Mouse (Mus musculus): ENCODE results near the gene Exoc6b. TPM values are rescaled to one million over a fixed set of nuclear protein-coding genes. Genes with fewer than 3 reads are reported as not detected.
A peak's percentile ranks its signal among the peaks of the same experiment; 100 is the strongest.

Exoc6b gene
- polyA plus RNA-seq, 1 experiment from 2014 or later, result 32.5 TPM

DNA sequence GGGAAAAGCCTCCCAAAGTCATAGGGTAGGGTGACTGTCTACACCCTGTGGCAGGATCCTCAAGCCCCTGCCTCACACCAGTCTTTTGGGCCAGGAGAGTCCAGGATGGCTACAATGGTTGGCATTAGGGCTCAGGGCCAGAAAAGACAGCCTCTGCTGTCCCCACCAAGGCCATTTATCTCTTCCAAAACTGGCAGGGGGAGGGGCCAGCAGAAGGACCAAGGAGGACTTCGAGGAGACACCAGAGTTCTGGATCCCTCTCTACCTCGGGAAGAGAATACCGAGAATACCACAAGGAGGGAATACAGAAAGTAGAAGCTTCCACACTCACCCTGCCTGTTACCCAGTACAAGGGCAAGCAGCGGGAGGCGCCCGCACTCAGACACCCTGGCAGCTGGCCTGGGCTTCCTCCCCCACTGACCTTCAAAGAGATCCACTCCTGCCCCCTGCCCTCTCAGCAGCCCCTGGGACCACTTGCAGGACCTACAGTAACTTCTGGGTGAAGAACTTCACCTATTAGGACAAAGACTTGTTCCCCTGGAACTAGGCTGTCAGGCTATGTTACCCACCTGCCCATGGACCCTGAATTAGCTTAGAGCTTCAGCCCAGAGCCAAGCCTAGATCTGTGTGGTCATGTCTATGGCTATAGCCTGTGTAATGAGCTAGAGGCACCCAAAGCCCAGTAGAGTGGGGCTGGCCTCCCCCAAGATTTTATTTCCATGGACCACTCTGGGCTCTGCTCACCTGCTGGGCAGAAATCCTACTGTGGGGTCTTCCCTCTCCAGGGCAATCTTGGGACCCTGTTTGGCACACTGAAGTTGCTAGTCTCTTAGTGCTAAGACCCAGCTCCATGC, 488.1 kb downstream of the Exoc6b start:
- Histone ChIP-seq H3K4me1 (ENCODE audit: control insufficient read depth, insufficient read depth, low read length) (peaks cover 36% of the 10 kb centered on the region), H3K9me3 (ENCODE audit: control insufficient read depth, low read length) (no peaks in the 10 kb centered on the region), H3K9ac (ENCODE audit: low read depth, low read length) (no peak overlapping the region; the same call in 1 of the 2 replicates), H3K27me3 (ENCODE audit: control insufficient read depth, insufficient read depth, low read length) (peaks cover 93% of the 10 kb centered on the region), H3K36me3 (ENCODE audit: control insufficient read depth, insufficient read depth, low read length) (no peaks in the 10 kb centered on the region), H3K27ac (ENCODE audit: low read depth, low read length) (no peak overlapping the region), H3K4me2 (replicated peaks; ENCODE audit: low read depth, low read length) (no peak overlapping the region), H3K4me3 (ENCODE audit: low read length) (no peak overlapping the region)
- WGBS, result 54% methylated on average over 6 of the region's 6 CpGs
- no peak for ATAC-seq (ENCODE audit: low FRiP score, low TSS enrichment)

DNA sequence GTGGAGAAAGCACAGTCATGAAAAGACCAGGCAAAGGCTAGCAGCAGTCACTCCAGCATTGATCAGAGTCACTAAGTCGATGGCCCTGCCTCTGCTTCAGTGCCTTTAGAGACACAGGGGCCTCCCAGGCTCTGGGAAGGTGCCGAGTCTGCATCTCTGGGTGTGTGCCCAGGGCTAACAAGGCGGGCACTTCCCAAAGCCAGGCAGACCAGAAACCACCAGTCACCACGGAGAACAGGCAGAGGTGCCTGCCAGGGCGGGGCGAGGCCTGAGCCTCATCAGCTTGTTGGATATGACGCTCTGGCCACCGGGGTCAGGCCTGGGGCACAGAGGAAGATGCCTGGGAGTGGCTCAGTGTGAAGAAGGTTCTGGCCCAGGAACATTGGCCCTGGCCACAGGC, 489.8 kb downstream of the Exoc6b start:
- ATAC-seq (ENCODE audit: low FRiP score, low TSS enrichment), result no peak
- no peak overlapping the region for H3K27ac ChIP-seq (ENCODE audit: low read depth, low read length)
- peaks cover 87% of the 10 kb centered on the region for H3K27me3 ChIP-seq (ENCODE audit: control insufficient read depth, insufficient read depth, low read length)
- no peak overlapping the region for H3K4me2 ChIP-seq (replicated peaks; ENCODE audit: low read depth, low read length)
- no peaks in the 10 kb centered on the region for H3K9me3 ChIP-seq (ENCODE audit: control insufficient read depth, low read length)
- H3K4me1 ChIP-seq (ENCODE audit: control insufficient read depth, insufficient read depth, low read length), result peaks cover 20% of the 10 kb centered on the region; the same call in 1 of the 2 replicates
- H3K36me3 ChIP-seq (ENCODE audit: control insufficient read depth, insufficient read depth, low read length), result no peaks in the 10 kb centered on the region
- H3K4me3 ChIP-seq (ENCODE audit: low read length), result no peak overlapping the region
- 70% methylated on average over 8 of the region's 8 CpGs for WGBS
- no peak overlapping the region for H3K9ac ChIP-seq (ENCODE audit: low read depth, low read length)

DNA sequence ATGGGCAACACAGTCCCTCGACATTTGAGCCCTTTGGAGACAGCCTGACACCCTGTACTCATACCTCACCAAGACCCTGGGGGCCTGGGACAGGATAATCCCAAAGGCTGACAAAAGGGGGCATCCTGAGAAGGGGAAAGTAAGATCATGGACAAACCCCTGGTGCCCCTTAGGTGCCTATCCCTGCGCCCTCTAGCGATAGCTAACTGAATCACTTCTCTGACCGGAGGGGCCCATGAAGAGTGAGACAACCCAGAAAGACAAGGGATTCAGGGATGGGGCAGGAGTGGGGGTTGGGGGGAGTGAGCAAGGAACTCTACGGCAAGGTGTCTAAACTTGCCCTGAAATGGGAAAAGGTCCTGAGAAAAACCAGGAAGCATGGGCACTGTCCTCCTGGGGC, 490.4 kb downstream of the Exoc6b start:
- Histone ChIP-seq H3K27me3 (ENCODE audit: control insufficient read depth, insufficient read depth, low read length) (peaks cover 87% of the 10 kb centered on the region), H3K9ac (ENCODE audit: low read depth, low read length) (no peak overlapping the region), H3K4me2 (replicated peaks; ENCODE audit: low read depth, low read length) (no peak overlapping the region), H3K9me3 (ENCODE audit: control insufficient read depth, low read length) (no peaks in the 10 kb centered on the region), H3K27ac (ENCODE audit: low read depth, low read length) (no peak overlapping the region), H3K4me3 (ENCODE audit: low read length) (no peak overlapping the region), H3K36me3 (ENCODE audit: control insufficient read depth, insufficient read depth, low read length) (no peaks in the 10 kb centered on the region), H3K4me1 (ENCODE audit: control insufficient read depth, insufficient read depth, low read length) (peaks cover 16% of the 10 kb centered on the region; the same call in 1 of the 2 replicates)
- 16% methylated on average over 5 of the region's 5 CpGs for WGBS
- ATAC-seq (ENCODE audit: low FRiP score, low TSS enrichment), result no peak

DNA sequence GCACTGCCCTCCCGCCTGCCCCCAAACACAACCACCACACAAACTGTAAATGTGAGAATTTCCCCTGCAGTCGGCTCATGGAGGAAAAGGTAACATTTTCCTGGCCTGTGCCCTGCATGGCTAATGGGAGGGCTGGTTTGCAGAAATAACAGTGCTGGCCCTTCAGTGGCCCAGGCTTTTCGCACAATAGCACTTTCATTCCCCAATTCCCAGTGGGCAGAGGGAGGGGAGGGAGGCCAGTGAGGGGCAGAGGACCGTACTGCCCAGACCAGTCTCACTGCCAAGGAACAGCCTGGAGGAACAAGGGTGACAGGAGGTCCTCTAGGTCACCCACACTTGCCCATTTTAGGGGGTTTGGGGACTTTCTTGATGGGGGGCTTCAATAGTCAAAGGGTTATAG, 491.4 kb downstream of the Exoc6b start:
- Histone ChIP-seq H3K9me3 (ENCODE audit: control insufficient read depth, low read length) (no peaks in the 10 kb centered on the region), H3K4me3 (ENCODE audit: low read length) (no peak overlapping the region), H3K4me2 (replicated peaks; ENCODE audit: low read depth, low read length) (no peak overlapping the region), H3K27ac (ENCODE audit: low read depth, low read length) (no peak overlapping the region), H3K36me3 (ENCODE audit: control insufficient read depth, insufficient read depth, low read length) (no peaks in the 10 kb centered on the region), H3K27me3 (ENCODE audit: control insufficient read depth, insufficient read depth, low read length) (peaks cover 84% of the 10 kb centered on the region), H3K9ac (ENCODE audit: low read depth, low read length) (no peak overlapping the region), H3K4me1 (ENCODE audit: control insufficient read depth, insufficient read depth, low read length) (peaks cover 6% of the 10 kb centered on the region; the same call in 1 of the 2 replicates)
- no peak for ATAC-seq (ENCODE audit: low FRiP score, low TSS enrichment)
- WGBS, result 52% methylated on average over 4 of the region's 4 CpGs

DNA sequence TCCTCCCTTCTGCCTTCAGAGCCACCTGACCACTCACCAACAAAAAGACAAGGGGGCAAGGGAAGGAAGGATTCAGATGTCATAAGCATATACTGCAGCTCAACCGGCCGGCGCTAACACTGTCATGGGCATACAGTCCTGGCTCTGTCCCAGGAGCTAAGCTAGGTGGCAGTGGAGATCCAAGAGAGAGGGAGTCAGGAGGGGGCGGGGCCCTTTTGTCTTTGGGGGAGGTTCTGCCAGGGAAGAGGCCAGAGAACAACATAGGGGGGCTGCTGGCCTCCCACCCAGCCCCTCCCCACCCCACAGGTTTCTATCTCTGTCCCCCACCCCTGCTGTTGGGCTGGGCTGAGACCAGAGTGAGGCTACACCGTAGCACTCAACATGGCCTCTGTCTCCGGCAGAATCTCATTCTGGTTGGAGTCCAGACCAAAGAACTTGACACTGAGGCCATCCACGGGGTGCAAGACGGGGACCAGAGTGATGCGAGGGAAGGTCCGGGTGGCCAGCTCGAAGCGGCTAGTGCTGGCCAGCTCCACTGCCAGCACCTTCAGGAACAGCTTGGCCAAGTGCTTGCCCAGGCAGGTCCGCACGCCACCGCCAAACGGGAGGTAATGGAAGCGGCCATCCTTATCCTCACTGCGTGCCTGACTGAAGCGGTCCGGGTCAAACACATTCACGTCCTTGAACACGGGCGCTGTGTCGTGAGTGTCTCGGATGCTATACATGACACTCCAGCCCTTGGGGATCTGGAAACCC, 495.2 kb downstream of the Exoc6b start:
- 38% methylated on average over 25 of the region's 25 CpGs for WGBS
- H3K9ac ChIP-seq (ENCODE audit: low read depth, low read length), result no peak overlapping the region
- H3K4me1 ChIP-seq (ENCODE audit: control insufficient read depth, insufficient read depth, low read length), result peaks cover 4% of the 10 kb centered on the region; the same call in 1 of the 2 replicates
- no peaks in the 10 kb centered on the region for H3K9me3 ChIP-seq (ENCODE audit: control insufficient read depth, low read length)
- H3K27ac ChIP-seq (ENCODE audit: low read depth, low read length), result no peak overlapping the region
- H3K4me2 ChIP-seq (replicated peaks; ENCODE audit: low read depth, low read length), result peak overlapping the region; percentile 26
- no peaks in the 10 kb centered on the region for H3K36me3 ChIP-seq (ENCODE audit: control insufficient read depth, insufficient read depth, low read length)
- H3K27me3 ChIP-seq (ENCODE audit: control insufficient read depth, insufficient read depth, low read length), result peaks cover 56% of the 10 kb centered on the region
- ATAC-seq (ENCODE audit: low FRiP score, low TSS enrichment), result peak; percentile 53
- H3K4me3 ChIP-seq (ENCODE audit: low read length), result peak overlapping the region; percentile 6; the same call in 1 of the 2 replicates

DNA sequence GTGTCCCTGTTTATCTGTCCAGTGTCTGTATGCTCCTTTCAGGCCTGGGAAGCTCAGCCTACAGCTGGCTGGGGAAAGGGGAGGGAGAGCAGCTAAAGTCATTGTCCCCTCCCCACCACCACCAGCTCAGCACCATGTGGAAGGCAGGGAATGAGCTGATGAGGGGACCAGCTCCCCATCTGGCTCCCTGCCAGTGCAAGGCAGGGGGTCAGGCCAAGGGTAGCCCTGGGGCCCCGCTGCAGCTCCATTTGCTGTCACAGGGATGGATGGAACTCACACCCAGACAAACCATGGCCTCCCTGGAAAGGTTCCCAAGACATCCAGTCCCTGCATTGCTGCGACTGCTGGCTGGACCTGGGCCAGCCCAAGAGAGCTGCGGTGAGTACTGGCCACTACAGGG, 499.3 kb downstream of the Exoc6b start:
- Histone ChIP-seq H3K27ac (ENCODE audit: low read depth, low read length) (no peak overlapping the region), H3K9ac (ENCODE audit: low read depth, low read length) (no peak overlapping the region), H3K27me3 (ENCODE audit: control insufficient read depth, insufficient read depth, low read length) (peaks cover 27% of the 10 kb centered on the region; the same call in 1 of the 2 replicates), H3K36me3 (ENCODE audit: control insufficient read depth, insufficient read depth, low read length) (no peaks in the 10 kb centered on the region), H3K4me1 (ENCODE audit: control insufficient read depth, insufficient read depth, low read length) (peaks cover 4% of the 10 kb centered on the region; the same call in 1 of the 2 replicates), H3K4me3 (ENCODE audit: low read length) (no peak overlapping the region), H3K9me3 (ENCODE audit: control insufficient read depth, low read length) (no peaks in the 10 kb centered on the region), H3K4me2 (replicated peaks; ENCODE audit: low read depth, low read length) (no peak overlapping the region)
- WGBS, result 50% methylated on average over 3 of the region's 3 CpGs
- ATAC-seq (ENCODE audit: low FRiP score, low TSS enrichment), result no peak

DNA sequence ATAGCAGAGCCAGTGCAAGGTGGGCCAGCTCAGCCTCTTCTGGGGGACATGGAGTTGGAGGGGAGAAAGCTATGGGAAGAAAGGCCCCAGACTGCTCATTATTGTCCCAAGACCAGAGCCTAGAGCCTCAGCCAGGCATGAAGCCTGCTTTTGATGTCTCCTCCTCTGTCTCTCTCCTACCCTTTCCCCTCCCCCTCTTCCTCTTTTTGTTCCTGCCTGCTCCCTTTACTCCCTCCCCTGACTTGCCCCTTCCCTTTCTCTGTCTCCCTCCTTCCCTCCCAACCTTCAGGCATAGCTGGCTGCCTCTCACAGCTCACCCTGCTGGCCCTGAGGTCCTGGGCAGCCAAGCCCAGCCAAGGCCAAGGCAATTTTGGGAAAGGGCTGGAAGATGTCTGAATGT, 499.7 kb downstream of the Exoc6b start:
- H3K9ac ChIP-seq (ENCODE audit: low read depth, low read length), result no peak overlapping the region
- no peaks in the 10 kb centered on the region for H3K36me3 ChIP-seq (ENCODE audit: control insufficient read depth, insufficient read depth, low read length)
- no peak overlapping the region for H3K27ac ChIP-seq (ENCODE audit: low read depth, low read length)
- no peak overlapping the region for H3K4me2 ChIP-seq (replicated peaks; ENCODE audit: low read depth, low read length)
- peaks cover 4% of the 10 kb centered on the region; the same call in 1 of the 2 replicates for H3K4me1 ChIP-seq (ENCODE audit: control insufficient read depth, insufficient read depth, low read length)
- H3K9me3 ChIP-seq (ENCODE audit: control insufficient read depth, low read length), result no peaks in the 10 kb centered on the region
- ATAC-seq (ENCODE audit: low FRiP score, low TSS enrichment), result 0 out of 2 replicates have a peak, but pooled peaks have one; percentile 30
- H3K4me3 ChIP-seq (ENCODE audit: low read length), result no peak overlapping the region
- H3K27me3 ChIP-seq (ENCODE audit: control insufficient read depth, insufficient read depth, low read length), result peaks cover 25% of the 10 kb centered on the region; the same call in 1 of the 2 replicates

DNA sequence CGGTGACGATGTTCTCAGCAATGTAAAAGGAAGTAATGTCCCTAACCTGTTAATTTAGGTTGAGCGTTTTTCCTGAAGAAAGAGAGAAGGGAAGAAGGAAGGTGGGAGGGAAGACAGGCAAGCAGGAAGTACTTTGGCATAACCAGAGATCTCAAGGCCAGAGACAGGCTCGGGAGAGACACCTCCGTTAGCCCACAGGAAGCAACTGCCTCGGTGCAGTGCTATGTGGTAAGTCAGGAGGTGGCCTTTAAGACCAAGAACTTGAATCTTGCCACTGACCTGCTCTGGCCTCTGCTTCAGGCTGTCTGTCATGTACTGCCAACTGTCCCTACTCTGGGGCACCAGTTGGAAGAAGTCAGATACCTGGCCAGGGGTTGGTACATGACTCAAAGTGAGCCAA, 500.4 kb downstream of the Exoc6b start:
- Histone ChIP-seq H3K36me3 (ENCODE audit: control insufficient read depth, insufficient read depth, low read length) (no peaks in the 10 kb centered on the region), H3K27ac (ENCODE audit: low read depth, low read length) (no peak overlapping the region), H3K9me3 (ENCODE audit: control insufficient read depth, low read length) (no peaks in the 10 kb centered on the region), H3K4me2 (replicated peaks; ENCODE audit: low read depth, low read length) (no peak overlapping the region), H3K4me3 (ENCODE audit: low read length) (no peak overlapping the region), H3K9ac (ENCODE audit: low read depth, low read length) (no peak overlapping the region), H3K27me3 (ENCODE audit: control insufficient read depth, insufficient read depth, low read length) (peaks cover 25% of the 10 kb centered on the region), H3K4me1 (ENCODE audit: control insufficient read depth, insufficient read depth, low read length) (peaks cover 4% of the 10 kb centered on the region; the same call in 1 of the 2 replicates)
- no peak for ATAC-seq (ENCODE audit: low FRiP score, low TSS enrichment)
- WGBS, result 69% methylated on average over 6 of the region's 6 CpGs

All from kidney, embryonic 14.5 days (tissue).